Mouse (Mus musculus) embryonic facial prominence, embryonic 10.5 days (tissue): ENCODE results near the gene Kif6. TPM values are rescaled to one million over a fixed set of nuclear protein-coding genes. Genes with fewer than 3 reads are reported as not detected.

Source experiments
- polyA plus RNA-seq: library from polyadenylated mRNA; unstranded; fragments of >200 nt; fragmentation: Nextera tagmentation; extraction: Ambion mirVana; gene quantifications from 2 replicates; pipeline ENCODE4 v1.2.1, GENCODE M21; 2016

Gene Kif6
- polyA plus RNA-seq, 1 experiment from 2014 or later, result 3.5 TPM

Other genes starting within 250 kb of the Kif6 start
- gene Mocs1, start 186.8 kb upstream of the Kif6 start, polyA plus RNA-seq, result 6.4 and 7.4 TPM in 2 replicates
- 4.8 and 6.1 TPM in 2 replicates for gene Daam2, start 50.8 kb upstream of the Kif6 start, polyA plus RNA-seq